Mouse (Mus musculus): ENCODE measurements around the gene Gapdhs.
"Not testable (repeated sequence)": the region's sequence is repeated elsewhere in the genome, so short reads cannot be mapped to it uniquely, and the experiment has no call there.

Gene Gapdhs

GRCm38 (mm10) chr7:30743617-30744016 lies at the start of gene Gapdhs:
TSS of gene Gapdhs (minus strand) at chr7:30743681.
- DNase-seq (ENCODE audit: low spot score): not testable (repeated sequence)

- no peak for DNase-seq (ENCODE audit: low spot score)
Measured at GRCm38 (mm10) chr7:30791921-30792320, 48.4 kb upstream of the Gapdhs start.

GRCm38 (mm10) chr7:30790141-30790540 lies 46.7 kb upstream of the Gapdhs start:
- no peak for DNase-seq (ENCODE audit: low spot score)

GRCm38 (mm10) chr7:30787377-30788022 lies 44.0 kb upstream of the Gapdhs start, which contains the start of gene Krtdap:
TSS of gene Krtdap (plus strand) at chr7:30787896.
- no peak for DNase-seq (ENCODE audit: low spot score)

- DNase-seq (ENCODE audit: low spot score): no peak
Measured at GRCm38 (mm10) chr7:30785721-30786546, 42.5 kb upstream of the Gapdhs start.

- no peak for DNase-seq (ENCODE audit: low spot score)
Measured at GRCm38 (mm10) chr7:30785154-30785553, 41.7 kb upstream of the Gapdhs start.

- DNase-seq (ENCODE audit: low spot score): no peak
Measured at GRCm38 (mm10) chr7:30782658-30783057, 39.2 kb upstream of the Gapdhs start.

- DNase-seq (ENCODE audit: low spot score): peak; percentile 8
Measured at GRCm38 (mm10) chr7:30781792-30782191, 38.3 kb upstream of the Gapdhs start.

- no peak for DNase-seq (ENCODE audit: low spot score)
Measured at GRCm38 (mm10) chr7:30777911-30778310, 34.4 kb upstream of the Gapdhs start.

GRCm38 (mm10) chr7:30777081-30777579 lies 33.6 kb upstream of the Gapdhs start:
- DNase-seq (ENCODE audit: low spot score): no peak

- no peak for DNase-seq (ENCODE audit: low spot score)
Measured at GRCm38 (mm10) chr7:30776104-30776503, 32.6 kb upstream of the Gapdhs start.

- DNase-seq (ENCODE audit: low spot score): no peak
Measured at GRCm38 (mm10) chr7:30769236-30769635, 25.8 kb upstream of the Gapdhs start.

- DNase-seq (ENCODE audit: low spot score): no peak
Measured at GRCm38 (mm10) chr7:30766408-30766807, 22.9 kb upstream of the Gapdhs start.

- no peak for DNase-seq (ENCODE audit: low spot score)
Measured at GRCm38 (mm10) chr7:30765173-30765572, 21.7 kb upstream of the Gapdhs start.

- DNase-seq (ENCODE audit: low spot score): no peak
Measured at GRCm38 (mm10) chr7:30763456-30763855, 20.0 kb upstream of the Gapdhs start, which contains the start of gene Dmkn. TSS of gene Dmkn (plus strand) at chr7:30763756.

GRCm38 (mm10) chr7:30761769-30762352 lies 18.4 kb upstream of the Gapdhs start:
- no peak for DNase-seq (ENCODE audit: low spot score)

- no peak for DNase-seq (ENCODE audit: low spot score)
Measured at GRCm38 (mm10) chr7:30758853-30759252, 15.4 kb upstream of the Gapdhs start.

- DNase-seq (ENCODE audit: low spot score): no peak
Measured at GRCm38 (mm10) chr7:30757001-30757400, 13.5 kb upstream of the Gapdhs start.

GRCm38 (mm10) chr7:30751086-30751669 lies 7.7 kb upstream of the Gapdhs start, which contains the start of gene Sbsn:
TSS of gene Sbsn (plus strand) at chr7:30751471.
- no peak for DNase-seq (ENCODE audit: low spot score)

- DNase-seq (ENCODE audit: low spot score): no peak
Measured at GRCm38 (mm10) chr7:30749824-30750606, 6.5 kb upstream of the Gapdhs start.

- no peak for DNase-seq (ENCODE audit: low spot score)
Measured at GRCm38 (mm10) chr7:30747525-30748204, 4.2 kb upstream of the Gapdhs start.
